Comparison of ENCODE assay signal across 7 mouse cellular contexts in the genomic region with DNA sequence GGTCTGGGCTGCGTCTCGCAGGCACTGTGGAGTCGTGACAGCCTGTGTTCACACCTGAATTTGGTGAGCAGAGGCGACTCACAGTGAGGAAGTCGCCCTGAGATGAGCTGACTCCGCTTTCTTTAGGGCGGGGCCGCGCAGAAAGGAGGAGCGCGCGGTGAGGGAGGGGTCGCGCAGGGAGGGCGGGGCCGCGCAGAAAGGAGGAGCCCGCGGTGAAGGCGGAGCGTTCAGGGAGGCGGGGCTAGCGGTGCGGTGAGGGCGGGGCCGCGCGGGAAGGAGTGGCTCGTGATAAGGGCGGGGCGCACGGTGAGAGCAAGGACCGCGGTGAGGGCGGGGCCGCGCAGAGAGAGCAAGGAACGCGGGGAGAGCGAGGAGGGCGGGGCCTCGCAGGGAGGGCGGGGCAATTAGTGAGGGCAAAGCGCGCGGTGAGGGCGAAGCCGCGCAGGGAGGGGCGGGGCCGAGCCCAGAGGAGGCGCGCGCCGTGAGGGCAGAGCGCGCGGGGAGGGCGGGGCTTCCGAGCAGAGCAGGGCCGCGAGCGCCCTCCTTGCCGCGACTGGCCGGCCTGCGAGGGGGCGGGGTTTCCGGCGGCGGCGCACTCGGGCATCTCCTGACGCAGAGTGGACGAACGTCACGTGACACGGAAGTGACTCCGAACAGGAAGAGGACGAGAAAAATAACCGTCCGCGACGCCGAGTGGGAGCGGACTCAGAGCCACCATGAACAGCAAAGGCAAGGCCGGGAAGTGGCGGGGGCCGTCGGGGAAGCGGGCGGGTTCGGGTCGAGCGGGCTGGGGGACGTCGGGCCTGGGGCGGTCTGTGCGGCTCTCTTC. TPM values are rescaled to one million over a fixed set of nuclear protein-coding genes. Genes with fewer than 3 reads are reported as not detected.
DNase-seq lines count a peak whose midpoint lies in the region; ATAC-seq and TF ChIP-seq lines count a peak whose summit lies in the region.

A gene (plus strand): TSS at position 354 of the 829 bp plus-strand sequence.

- H3K27ac ChIP-seq in intestine, postnatal 0 days (ENCODE audit: low read depth, low read length), result peak within 1 kb of the TSS; percentile 100
- H3K27ac ChIP-seq in midbrain, embryonic 12.5 days (replicated peaks), result peak within 1 kb of the TSS; percentile 97
- H3K27ac ChIP-seq in small intestine, adult 2 months (ENCODE audit: insufficient read depth, low read depth, low read length), result peak within 1 kb of the TSS; percentile 88

- no peaks in the 10 kb centered on the region for H3K9me3 ChIP-seq in intestine, postnatal 0 days (ENCODE audit: control insufficient read depth)
- no peaks in the 10 kb centered on the region for H3K9me3 ChIP-seq in midbrain, embryonic 12.5 days

- WGBS in intestine, postnatal 0 days, result under 1% methylated on average over 90 of the region's 99 CpGs
- WGBS in midbrain, embryonic 12.5 days, result under 1% methylated on average over 69 of the region's 99 CpGs
- WGBS in small intestine, adult 2 months, result 2% methylated on average over 99 of the region's 99 CpGs

- H3K9ac ChIP-seq in intestine, postnatal 0 days (ENCODE audit: low read depth, low read length), result peak within 1 kb of the TSS; percentile 100
- H3K9ac ChIP-seq in midbrain, embryonic 12.5 days (replicated peaks), result peak within 1 kb of the TSS; percentile 87

- ATAC-seq in intestine, postnatal 0 days, result peak; percentile 88
- ATAC-seq in midbrain, embryonic 12.5 days (ENCODE audit: low FRiP score, low read depth), result peak; percentile 86

- no peaks in the 10 kb centered on the region for H3K27me3 ChIP-seq in intestine, postnatal 0 days (replicated peaks; ENCODE audit: control insufficient read depth, insufficient read depth, low read length)
- peaks cover 3% of the 10 kb centered on the region; the same call in 1 of the 2 replicates for H3K27me3 ChIP-seq in midbrain, embryonic 12.5 days
- no peaks in the 10 kb centered on the region for H3K27me3 ChIP-seq in small intestine, adult 2 months (ENCODE audit: control insufficient read depth, insufficient read depth, low read length)

- peak; percentile 64 for TF ChIP-seq CTCF in intestine, postnatal 0 days (IDR thresholded peaks at IDR 0.05; ENCODE audit: low read depth)
- no peak for TF ChIP-seq CTCF in small intestine, adult 2 months (IDR thresholded peaks at IDR 0.05; ENCODE audit: extremely low read depth, insufficient read length, insufficient replicate concordance, low read depth, low read length)

- no peaks in the 10 kb centered on the region; the same call in 1 of the 2 replicates for H3K4me1 ChIP-seq in intestine, postnatal 0 days (replicated peaks; ENCODE audit: control insufficient read depth, insufficient read depth, low read length)
- H3K4me1 ChIP-seq in midbrain, embryonic 12.5 days, result peaks cover 22% of the 10 kb centered on the region
- H3K4me1 ChIP-seq in small intestine, adult 2 months (ENCODE audit: control insufficient read depth, insufficient read depth, insufficient read length, low read length), result peaks cover 11% of the 10 kb centered on the region

- H3K4me2 ChIP-seq in intestine, postnatal 0 days (replicated peaks; ENCODE audit: low read depth), result peak within 1 kb of the TSS; percentile 79
- peak within 1 kb of the TSS; percentile 82 for H3K4me2 ChIP-seq in midbrain, embryonic 12.5 days (replicated peaks)

- H3K36me3 ChIP-seq in intestine, postnatal 0 days (ENCODE audit: control insufficient read depth, insufficient read depth), result peaks cover 29% of the 10 kb centered on the region
- peaks cover 26% of the 10 kb centered on the region for H3K36me3 ChIP-seq in midbrain, embryonic 12.5 days
- peaks cover 27% of the 10 kb centered on the region for H3K36me3 ChIP-seq in small intestine, adult 2 months (ENCODE audit: control insufficient read depth, insufficient read depth, low read length)

- peak; percentile 97 for DNase-seq in adrenal gland, adult 8-10 months
- peak; percentile 100 for DNase-seq in embryo, embryonic 9.5 days (ENCODE audit: extremely low spot score)
- DNase-seq in gonadal fat pad, adult 2 months (ENCODE audit: low read depth), result no peak
- peak; percentile 99 for DNase-seq in left cerebral cortex, postnatal 4 days

- peak within 1 kb of the TSS; percentile 93 for H3K4me3 ChIP-seq in intestine, postnatal 0 days (ENCODE audit: low read depth, low read length)
- H3K4me3 ChIP-seq in midbrain, embryonic 12.5 days, result peak within 1 kb of the TSS; percentile 95
- peak within 1 kb of the TSS; percentile 83 for H3K4me3 ChIP-seq in small intestine, adult 2 months (ENCODE audit: low read depth, low read length)

- TF ChIP-seq POLR2A in small intestine, adult 2 months (IDR thresholded peaks at IDR 0.05; ENCODE audit: low read depth, low read length), result peak; percentile 89

- intact Hi-C loops in left cerebral cortex, postnatal 4 days (cut with DNase I), result loop anchor here (5.0 kb wide), 2 partner anchors 63 to 78 kb away; a partner anchor contains a TSS

RNA-seq across cellular contexts. Expression of the gene that starts here (rescaled TPM):
- total RNA-seq in adrenal gland, adult 8-10 months (2022), result 100 to 1,000 TPM; 235 to 259 (median 252) TPM
- 863 and 939 TPM in 2 replicates for polyA plus RNA-seq in gonadal fat pad, adult 2 months (2012; rRNA removed)
- polyA plus RNA-seq in intestine, postnatal 0 days (2015; fragmentation: Nextera tagmentation; extraction: Ambion mirVana), result 354 and 373 TPM in 2 replicates
- 10 to 100 TPM; 67.6 to 71.0 TPM for total RNA-seq in left cerebral cortex, postnatal 4 days (2021)
- polyA plus RNA-seq in midbrain, embryonic 12.5 days (2016; fragmentation: Nextera tagmentation; extraction: Ambion mirVana), result 187 and 192 TPM in 2 replicates
- polyA plus RNA-seq in small intestine, adult 2 months (2012; rRNA removed), result 597 and 1,087 TPM in 2 replicates
